Mouse (Mus musculus) urinary bladder, postnatal 4 days (tissue): Measurements from ENCODE around the gene OR5BS1P.
"Not testable (repeated sequence)": the region's sequence is repeated elsewhere in the genome, so short reads cannot be mapped to it uniquely, and the experiment has no call there.

Experiments used
- DNase-seq, 2 experiments: peaks; one replicate each; pipeline ENCODE4 v3.0.0; 2021 to 2022; ENCODE audit warnings: low spot score in 2 of 2

Gene OR5BS1P

DNA sequence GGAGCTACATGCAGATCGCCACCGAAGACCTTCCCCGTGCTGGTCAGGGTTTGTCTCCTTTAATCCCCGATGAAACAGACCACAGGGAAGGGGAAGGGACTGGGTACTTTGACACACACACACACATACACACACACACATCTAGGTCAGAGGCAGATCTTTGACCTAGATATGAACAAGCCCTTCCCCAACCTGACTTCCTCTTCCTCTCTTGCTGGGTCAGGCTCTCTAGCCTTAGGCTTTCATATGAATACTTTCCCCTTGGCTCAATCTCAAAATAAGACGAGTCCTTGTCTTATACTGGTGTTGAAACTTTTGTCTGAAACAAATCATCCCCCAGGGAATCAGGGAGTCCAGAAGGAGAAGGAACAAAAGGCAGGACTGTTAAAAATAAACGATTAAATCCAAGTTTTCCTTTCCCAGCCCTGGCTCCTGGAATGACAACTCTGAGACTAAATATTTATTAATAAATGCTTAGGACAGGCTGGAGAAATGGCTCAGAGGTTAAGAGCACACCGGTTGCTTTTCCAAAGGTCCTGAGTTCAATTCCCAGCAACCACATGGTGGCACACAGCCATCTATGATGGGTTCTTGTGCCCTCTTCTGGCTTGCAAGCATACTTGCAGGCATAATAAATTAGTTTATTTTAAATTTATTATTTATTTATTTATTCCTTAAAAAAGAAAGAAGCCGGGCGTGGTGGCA, 36.7 kb downstream of the OR5BS1P start:
- DNase-seq = no peak

GRCm38 (mm10) chr15:98507321-98507720, 37.6 kb downstream of the OR5BS1P start:
- no peak for DNase-seq

GRCm38 (mm10) chr15:98509387-98509786, 39.7 kb downstream of the OR5BS1P start:
- no peak for DNase-seq

GRCm38 (mm10) chr15:98510438-98511385, 41.0 kb downstream of the OR5BS1P start:
- DNase-seq = peak; percentile 44 to 80

DNA sequence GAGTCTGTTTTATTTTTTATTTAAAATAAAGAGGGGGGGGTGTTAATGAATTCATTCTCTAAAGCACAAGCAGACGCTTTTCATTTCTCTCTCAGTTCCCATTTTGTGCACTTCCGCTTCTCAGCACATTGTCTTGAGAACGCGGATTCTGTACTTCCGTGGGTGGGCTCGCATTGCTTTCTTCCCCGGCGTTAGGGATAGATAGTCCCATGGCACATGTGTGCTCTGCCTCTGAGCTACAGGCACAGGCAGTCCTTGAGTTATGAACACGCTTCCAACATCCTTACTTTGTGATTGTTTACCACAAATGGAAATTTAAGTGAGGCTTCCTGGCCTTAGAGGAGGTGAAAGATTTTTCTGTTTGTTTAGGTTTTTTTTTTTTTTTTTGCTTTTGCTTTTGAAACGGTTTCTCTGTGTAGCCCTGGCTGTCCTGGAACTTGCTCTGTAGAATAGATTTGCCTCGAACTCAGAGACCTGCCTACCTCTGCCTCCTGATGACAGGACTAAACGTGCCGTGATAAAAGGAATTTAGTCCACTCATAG, 41.8 kb downstream of the OR5BS1P start:
- DNase-seq = no peak

DNA sequence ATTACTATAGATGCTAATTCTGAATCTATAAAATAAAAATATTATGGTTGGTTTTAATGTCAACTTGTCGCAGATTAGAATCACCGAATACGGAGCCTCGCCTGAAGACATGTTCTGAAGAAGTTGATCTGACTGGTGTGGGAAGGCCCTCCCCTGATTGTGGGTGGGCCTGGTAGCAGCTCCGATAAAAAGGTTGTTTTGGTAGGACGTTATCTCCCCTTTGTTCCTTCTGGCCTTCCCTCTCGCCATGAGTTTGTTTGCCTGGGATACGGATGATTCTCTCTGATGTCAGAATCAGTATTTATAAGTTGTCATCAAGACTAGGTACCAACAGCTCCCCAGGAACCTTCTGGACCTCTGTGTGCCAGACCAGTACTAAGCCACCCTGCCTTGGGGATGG, 42.5 kb downstream of the OR5BS1P start:
- no peak for DNase-seq

GRCm38 (mm10) chr15:98512799-98513321, 43.2 kb downstream of the OR5BS1P start:
- peak in 1 of 2 experiments; percentile 30 for DNase-seq

- not testable (repeated sequence) for DNase-seq
Observed at GRCm38 (mm10) chr15:98513676-98514075, 44.0 kb downstream of the OR5BS1P start.

- no peak for DNase-seq
Observed at GRCm38 (mm10) chr15:98514146-98514545, 44.5 kb downstream of the OR5BS1P start.

DNA sequence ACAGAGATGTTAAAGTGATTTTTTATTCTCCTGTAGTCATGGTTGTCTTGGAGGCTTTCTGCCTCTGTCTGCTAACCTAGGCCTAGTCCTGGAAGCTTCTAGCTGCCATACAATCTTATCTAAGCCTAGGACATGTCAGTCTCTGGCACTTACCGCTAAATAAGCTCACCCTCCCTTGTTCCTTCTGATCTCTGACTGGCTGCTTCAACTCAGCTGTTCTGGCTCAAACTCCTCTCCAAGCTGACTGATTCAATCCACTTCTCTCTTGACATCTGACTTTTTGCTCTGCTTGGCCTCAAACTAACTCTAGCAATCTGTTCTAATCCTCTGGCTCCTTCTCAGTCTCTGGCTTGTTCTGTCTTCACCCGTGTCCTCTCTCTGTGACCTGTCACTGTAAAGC, 45.1 kb downstream of the OR5BS1P start:
- not testable (repeated sequence) for DNase-seq

- peak in 1 of 2 experiments; percentile 39 for DNase-seq
Observed at GRCm38 (mm10) chr15:98517380-98518355, 48.0 kb downstream of the OR5BS1P start.

GRCm38 (mm10) chr15:98521245-98521644, 51.5 kb downstream of the OR5BS1P start:
- no peak for DNase-seq

DNA sequence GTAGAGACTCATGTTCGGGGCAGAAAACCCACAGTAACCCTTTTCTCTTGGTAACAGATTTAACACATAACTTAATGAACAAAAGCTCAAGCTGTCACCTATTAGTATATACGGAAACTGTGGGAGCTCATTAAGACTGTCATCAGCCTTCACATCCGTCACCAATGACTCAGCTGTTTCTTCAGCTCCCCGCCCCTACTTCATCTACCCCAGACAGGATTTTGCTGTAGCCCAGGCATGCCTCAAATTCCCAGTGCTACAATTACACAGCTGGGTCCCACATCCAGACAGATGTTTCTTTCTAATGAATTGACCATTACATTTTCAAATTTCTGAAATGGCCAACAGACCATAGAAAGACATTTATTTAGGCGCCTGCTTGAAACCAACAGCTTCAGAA, 56.4 kb downstream of the OR5BS1P start:
- no peak for DNase-seq

GRCm38 (mm10) chr15:98527056-98527771, 57.5 kb downstream of the OR5BS1P start:
- DNase-seq = no peak

GRCm38 (mm10) chr15:98528066-98528563, 58.4 kb downstream of the OR5BS1P start:
- no peak for DNase-seq
